Mouse (Mus musculus): ENCODE results near the gene Tkfc.
"Not testable (repeated sequence)": the region's sequence is repeated elsewhere in the genome, so short reads cannot be mapped to it uniquely, and the experiment has no call there.

Tkfc gene

DNA sequence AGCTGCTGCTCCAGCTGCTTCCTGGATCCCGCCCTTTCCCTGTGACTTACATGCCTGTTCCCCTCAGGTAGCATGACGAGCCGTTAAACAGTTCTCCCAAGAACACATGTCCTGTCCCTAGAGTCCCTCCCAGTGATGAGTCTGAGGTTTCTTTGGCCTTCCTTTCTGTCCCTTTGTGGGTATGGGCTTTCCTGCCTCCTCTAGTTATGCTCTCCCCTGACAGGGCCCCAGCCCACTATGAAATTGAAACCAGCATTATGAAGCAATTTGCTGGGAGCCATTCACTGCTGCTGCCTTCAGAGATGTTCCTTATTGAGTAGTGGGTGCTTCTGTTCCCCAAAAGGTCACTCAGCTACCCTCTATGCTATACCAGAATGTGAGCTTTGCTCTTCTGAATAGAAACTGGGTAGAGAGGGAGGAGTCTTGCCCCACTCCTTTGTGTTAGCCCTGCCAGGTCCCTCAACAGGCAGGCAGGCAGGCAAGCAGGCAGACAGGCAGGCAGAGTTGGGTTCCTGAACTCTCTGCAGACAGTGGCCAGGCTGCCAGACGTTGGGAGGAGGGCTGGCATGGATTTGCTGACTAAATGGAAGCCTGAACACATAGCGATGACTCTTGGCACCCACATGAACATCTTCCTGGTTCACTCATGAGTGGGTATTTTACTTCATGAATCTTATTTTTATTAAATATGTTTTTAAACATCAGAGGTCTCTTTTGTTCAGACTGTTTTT is 16.2 kb downstream of the Tkfc start:
- no peak for DNase-seq (ENCODE audit: low spot score in 2 of 2)

DNA sequence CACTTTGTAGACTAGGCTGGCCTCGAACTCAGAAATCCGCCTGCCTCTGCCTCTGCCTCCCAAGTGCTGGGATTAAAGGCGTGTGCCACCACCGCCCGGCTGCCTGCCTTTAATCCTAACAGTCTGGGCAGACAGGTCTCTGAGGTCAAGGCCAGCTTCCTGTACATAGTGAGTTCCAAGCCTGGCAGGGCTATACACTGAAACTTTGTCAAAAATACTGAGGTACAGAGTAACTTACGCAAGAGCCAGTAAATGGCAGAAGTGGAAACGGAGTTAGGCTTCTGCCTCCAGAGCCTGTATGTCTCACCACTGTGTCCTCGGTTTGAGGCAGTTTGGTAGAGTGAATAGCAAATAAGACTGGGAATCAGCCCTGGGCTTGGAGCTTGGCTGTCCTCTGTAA is 18.2 kb downstream of the Tkfc start:
- no peak for DNase-seq (ENCODE audit: low spot score in 2 of 2)

DNA sequence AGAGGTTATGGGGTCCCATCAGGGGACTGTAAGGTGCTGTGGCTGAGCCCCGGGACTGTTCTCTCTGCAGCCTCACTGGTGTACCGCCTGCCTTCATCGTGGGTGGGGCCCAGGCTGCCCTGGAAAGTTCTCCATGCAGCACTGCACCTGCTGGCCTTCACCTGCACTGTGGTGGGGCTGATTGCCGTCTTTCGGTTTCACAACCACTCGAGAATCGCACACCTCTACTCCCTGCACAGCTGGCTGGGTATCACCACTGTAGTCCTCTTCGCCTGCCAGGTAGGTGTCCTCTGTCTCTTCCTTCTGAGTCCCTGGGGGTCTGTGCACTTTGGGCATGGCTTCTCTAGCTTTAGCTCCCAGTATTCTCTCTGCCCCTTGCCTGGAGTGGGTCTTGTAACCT is 20.3 kb downstream of the Tkfc start:
- no peak for DNase-seq (ENCODE audit: low spot score in 2 of 2)

DNA sequence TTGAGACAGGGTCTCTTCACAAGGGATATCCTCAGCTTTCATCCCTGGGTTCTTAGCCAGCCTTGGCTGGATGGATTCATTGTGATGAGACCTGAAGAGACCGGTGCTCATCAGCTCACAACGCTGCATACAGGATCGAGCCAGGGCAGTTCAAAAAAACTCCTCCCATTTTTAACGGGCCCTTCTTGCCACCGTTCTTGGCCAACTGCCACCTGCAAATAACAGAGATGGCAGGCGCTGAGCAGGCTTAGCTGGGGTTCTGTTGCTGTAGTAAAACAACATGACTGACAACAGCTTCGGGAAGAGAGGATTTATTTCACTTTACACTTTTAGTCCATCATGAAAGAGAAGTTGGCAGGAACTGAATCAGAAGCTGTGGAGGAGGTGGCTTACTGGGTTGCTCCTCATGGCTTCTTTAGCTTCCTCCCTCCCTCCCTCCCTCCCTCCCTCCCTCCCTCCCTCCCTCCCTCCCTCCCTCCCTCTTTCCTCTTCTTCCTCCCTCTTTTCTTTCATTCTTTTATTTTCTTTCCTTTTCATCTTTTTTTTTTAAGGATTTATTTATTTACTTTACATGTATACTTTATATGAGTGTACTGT is 21.8 kb downstream of the Tkfc start:
- no peak for DNase-seq (ENCODE audit: low spot score in 2 of 2)

DNA sequence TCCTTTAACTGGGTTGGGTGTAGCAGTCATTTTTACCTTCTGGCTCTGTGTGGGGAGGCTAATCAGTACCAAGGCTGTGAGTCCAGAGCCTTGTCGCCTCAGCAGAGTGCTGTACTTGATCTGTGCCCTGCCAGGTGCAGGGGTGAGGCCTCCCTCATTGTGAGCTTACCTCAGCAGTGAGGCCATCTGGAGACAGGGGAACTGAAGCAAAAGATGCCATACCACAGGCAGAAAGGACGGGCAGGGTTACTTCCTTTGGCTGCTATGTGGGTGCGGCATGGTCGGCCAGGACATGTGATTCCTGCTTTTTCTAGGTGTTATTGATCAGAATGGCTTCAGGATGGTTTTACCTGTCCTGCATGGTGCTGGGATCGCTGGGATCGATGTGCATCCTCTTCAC is 23.5 kb downstream of the Tkfc start:
- DNase-seq (ENCODE audit: low spot score in 2 of 2): no peak

DNA sequence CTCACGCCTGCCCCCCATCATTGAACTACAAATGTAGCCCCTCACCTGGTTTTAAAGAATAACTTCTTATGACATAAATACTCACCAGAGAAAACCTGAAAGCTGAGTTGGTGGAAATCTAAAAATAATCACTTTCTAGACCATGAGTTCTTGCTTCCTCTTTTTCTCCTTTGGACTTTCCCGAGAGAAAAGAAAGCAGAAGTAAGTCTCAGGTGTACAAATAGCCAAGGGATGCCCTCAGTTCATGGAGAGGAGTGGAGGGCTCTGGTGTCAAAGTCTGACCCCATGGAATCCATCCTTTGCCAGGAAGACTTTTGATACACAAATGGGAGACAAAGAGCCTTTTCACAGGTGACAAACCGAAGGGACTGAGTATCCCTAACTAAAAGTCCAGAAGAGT is 24.7 kb downstream of the Tkfc start:
- DNase-seq (ENCODE audit: low spot score in 2 of 2): no peak

DNA sequence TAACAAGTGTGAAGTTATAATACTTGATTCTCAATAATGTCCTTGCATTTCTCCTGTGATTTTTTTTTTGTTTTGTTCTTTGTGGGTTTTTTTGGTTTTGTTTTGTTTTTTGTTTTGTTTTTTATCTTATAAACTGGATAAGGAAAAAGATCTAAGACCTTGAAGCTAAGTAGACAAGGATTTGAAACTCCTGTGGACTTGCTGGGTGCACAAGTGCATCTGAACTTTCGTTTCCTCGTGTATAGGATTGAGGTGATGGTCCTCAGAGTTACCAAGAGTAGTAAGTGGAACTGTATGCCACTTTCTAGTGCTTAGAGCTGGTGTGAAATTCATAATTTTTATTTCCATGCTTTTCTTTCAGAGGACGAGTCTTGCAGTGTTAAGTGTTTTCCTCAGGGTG is 25.4 kb downstream of the Tkfc start:
- DNase-seq (ENCODE audit: low spot score in 2 of 2): no peak

DNA sequence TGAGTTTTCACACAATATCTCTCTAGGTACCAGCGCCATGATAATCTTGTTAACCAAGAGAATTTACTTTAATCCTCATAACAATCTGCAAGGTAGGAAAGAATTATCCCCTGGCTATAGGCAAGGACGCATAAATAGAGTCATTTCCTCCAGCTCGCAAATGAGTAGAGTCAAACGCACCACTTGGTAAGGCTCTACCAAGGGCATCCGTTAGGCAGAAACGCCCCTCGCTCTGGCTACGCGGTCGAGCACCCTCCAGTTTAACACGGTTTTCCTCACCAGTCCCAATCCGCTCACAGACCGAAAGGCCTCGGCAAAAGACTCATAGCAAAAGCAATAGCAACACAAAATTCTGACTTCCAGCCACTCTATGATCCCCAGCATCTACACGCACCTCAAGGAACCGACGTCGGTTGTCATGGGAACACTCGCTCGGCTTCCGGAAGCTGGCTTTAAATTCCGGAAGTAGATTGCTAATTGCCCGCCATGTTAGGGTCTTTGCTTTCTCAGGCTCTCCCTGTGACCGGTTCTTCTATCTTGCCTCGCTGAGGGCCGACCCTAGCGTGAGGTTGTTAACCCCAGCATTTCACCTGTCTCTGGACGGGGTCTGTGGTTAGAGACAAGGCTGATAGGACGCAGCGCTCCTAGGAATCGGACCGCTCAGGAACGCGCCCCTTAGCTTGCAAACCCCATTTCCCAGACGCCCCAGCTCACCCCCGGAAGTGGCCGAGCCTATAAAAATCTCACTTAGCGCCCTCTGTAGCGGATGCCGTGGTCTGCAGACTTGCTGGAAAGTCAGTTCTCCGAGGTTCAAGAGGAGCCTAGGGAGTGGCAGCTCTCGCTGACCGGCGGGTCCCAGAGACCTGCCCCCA is 28.5 kb downstream of the Tkfc start, which contains the start of the genes Cyb561a3 and Tmem138:
Gene Cyb561a3 (plus strand): TSS at position 483 of the 872 bp plus-strand sequence.
Gene Tmem138 (minus strand): TSS at position 673 of the 872 bp plus-strand sequence.
- DNase-seq (ENCODE audit: low spot score in 2 of 2): peak; percentile 87 to 95

DNA sequence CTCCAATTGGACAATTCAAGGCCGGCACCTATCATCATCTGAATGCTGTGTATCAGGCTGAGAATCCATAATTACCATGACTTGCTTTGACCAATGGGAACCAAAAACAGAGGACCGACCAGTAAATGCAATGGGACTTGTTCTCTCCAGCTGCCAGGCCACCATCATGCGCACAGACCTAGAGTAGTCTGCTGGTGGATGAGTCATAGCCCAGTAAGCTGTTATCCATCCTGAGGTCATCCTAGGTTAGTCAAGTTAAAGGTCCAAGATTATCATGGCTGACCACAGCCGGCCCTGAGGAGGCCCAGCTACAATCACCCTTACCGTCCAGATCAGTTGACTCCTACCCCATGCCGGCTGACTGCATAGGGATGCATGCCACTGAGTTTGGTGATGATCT is 35.8 kb downstream of the Tkfc start:
- no peak for DNase-seq (ENCODE audit: low spot score in 2 of 2)

DNA sequence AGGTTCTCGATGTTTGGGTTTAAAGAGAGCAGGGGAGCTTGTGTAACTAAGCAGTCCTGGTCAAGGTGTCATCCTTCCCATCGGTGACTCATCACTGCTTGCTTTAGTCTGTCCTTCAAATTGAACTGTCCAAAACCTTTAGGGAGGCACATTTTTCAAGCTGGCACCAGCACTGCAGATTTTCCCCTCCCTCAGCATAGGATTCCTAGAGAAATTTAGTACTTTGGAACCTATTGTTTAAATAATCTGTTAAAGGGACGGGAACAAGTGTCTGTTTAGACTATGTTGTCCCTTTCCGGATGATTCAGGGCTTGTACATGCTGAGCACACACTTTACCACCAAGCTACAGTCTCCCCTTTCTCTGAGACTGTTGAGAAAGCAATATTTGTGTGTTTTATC is 40.2 kb downstream of the Tkfc start:
- no peak for DNase-seq (ENCODE audit: low spot score in 2 of 2)

DNA sequence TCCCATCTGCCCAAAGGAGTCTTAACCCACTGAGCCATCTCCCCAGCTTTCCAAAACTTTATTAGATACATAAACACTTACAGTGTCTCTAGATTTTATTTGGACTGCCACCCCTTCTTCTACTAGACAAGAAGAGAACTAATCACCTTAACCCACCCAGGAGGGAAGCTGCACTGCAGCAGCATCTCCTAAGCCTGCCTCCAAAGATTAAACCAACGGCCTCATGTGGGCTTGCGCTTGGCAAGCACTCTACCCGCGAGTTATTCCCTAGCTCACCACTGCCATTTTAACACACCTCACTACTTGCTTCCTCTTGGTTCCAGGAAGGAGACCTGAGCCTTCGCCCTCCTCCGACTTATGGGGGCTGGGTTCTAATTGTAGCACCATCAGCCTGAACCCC is 41.2 kb downstream of the Tkfc start:
- no peak for DNase-seq (ENCODE audit: low spot score in 2 of 2)

DNA sequence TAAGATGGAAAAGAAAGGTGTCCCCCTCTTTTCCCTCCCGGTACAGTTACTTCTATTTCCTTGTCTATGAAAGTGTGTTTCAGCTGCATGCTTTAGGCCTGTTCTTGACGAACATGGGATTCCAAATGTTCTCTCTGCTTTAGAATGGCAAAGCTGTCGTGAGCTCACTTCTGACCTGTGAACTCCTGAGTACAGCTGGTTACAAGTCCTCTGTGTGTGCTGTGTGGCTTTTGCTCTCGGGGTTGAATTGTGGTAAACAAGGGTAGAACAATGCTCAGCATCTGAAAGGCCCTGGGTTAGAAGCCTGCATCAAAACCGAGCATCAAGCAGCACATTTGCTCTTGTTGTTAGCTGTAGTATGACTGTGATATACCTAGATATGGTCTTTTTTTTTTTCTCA is 43.1 kb downstream of the Tkfc start:
- DNase-seq (ENCODE audit: low spot score in 2 of 2): no peak

DNA sequence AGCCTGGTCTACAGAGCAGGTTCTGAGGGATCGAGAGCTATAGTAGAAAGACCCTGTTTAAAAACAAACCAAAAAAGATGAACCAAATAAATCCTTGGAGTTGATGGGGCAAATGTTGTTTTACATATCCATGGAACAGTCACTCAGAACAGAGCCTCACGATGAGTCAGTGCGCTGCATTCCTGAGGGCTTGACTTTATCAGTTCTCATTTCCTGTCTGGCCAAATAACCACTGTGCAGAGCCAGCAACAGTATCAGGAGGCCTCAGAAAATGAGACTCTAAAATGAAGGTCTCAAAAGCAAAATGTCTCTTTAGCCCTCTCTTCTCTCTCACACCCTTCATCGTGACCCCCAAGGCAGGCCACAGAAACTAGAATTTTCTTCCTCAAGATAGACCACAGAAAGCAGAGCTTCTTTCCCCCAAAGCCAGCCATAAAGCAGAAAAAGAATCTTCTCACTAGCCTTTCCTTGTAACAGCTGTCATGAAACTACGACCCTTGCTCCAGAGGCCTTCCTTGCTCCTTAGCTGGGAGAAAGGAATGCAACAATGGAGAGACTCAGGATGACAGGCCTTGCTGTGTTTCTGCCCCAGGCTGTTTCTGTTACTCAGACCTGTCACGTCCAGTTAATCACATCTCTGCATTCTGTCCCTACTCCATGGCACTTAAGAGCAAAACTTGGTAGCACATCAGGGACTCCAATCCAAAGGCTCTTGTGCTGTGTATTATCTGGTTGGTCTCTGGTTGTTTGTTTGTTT is 43.7 kb downstream of the Tkfc start:
- DNase-seq (ENCODE audit: low spot score in 2 of 2): no peak

DNA sequence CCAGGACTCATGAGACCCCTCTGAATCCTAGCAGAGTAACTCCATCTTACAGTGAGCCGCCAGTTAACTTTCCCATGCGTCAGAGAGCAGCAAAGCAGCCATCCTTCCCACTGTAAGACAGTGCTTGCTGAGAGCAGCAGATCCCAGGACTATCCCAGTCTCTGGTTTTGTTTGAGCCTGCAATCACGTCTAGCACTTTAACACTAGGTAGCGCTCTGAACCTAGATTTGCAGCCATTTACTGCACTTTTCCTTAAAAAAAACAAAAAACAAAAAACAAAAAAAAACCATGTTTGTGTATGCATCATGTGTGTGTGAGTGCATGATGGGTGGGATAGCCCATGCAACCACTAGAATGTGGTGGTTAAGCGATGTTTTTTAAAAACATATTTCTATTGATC is 45.3 kb downstream of the Tkfc start:
- no peak for DNase-seq (ENCODE audit: low spot score in 2 of 2)

DNA sequence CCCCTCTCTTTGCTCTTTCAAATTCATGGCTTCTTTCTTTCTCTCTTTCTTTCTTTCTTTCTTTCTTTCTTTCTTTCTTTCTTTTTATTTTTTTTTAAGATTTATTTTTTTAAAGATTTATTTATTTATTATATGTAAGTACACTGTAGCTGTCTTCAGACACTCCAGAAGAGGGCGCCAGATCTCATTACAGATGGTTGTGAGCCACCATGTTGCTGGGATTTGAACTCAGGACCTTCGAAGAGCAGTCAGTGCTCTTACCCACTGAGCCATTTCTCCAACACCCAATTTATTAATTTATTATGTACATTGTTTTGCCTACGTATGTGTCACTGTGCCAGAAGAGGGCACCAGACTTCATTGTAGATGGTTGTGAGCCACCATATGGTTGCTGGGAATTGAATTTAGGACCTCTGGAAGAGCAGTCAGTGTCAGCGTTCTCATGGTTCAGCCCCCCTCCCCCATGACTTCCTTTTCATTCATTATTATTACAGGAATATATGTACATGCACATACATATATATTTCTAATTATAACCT is 47.5 kb downstream of the Tkfc start:
- not testable (repeated sequence) for DNase-seq (ENCODE audit: low spot score in 2 of 2)

DNA sequence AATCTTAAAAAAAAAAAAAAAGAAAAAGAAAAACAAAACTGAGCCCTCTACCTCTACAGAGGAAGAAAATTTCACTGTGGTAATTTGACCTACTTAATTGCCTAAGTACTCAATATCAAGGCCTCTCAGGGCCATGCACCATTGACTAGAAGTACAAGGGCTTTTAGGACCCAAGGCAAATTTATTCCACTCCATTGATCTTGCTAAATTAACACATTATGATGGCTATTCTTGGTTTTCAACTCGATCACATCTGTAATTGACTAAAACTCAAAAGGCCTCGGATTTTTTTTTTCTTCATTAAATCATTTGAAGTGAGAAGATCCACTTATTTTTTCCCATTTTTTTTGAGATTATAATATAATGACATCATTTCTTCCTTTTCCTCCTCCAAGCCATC is 48.0 kb downstream of the Tkfc start:
- no peak for DNase-seq (ENCODE audit: low spot score in 2 of 2)

DNA sequence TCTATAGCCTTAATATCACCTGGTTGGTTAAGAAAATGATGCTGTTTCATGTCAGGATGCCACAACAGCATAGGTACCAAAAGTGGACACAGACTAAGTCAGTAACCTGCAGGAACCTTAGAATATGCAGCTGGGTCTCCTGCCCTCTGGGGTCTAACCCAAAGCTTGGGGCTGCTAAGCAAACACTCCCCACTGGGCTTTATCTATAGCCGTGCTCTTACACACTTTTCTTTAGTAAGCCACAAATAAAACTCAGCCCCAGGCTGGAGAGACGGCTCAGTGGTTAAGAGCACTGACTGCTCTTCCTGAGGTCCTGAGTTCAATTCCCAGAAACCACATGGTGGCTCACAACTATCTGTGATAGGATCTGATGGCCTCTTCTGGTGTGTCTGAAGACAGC is 48.5 kb downstream of the Tkfc start:
- DNase-seq (ENCODE audit: low spot score in 2 of 2): no peak

DNA sequence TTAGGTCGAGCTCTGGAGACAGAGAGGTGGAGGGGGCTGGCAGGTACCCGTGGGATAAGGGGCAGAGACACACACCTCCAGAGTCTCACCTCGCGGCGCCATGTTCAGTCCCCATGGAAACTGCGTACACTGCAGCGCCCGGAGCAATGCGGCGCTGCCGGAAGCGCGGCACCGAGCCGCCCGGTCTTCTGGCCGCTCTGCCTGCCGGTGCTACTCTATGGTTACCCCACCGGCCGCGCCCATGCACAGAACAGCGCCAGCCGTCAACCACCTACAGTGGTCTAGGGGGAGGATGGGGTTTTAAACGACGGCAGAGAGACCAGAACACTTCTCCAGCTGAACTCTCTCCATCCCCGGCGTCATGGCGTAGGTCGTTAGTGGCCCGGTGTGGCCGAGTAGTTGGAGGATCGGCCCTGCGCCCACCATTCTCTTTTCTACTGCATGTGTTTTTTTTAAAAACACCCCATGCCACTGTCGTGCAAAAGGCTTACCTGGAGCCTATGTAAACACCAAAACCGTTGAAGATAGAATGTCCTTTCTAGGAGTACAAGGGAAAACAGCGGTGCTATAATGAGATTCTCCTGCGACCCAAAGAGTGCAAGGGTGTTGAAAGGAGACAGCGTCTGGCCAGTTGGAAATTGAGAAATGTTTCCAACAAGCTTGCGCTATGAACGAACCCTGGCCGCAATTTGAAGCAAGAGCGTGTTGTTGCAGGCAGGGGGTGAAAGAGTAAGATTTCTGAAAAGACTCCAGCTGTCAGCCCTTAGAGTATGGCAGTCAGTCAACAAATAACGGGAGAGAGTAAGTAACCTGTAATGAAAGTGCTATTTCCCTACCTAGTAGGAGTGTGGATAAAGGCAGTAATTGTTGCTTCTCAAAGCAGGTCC is 49.6 kb downstream of the Tkfc start, which contains the start of gene Tmem216:
Gene Tmem216 (minus strand): TSS at position 615 of the 887 bp plus-strand sequence.
- DNase-seq (ENCODE audit: low spot score in 2 of 2): peak; percentile 64 to 81

DNA sequence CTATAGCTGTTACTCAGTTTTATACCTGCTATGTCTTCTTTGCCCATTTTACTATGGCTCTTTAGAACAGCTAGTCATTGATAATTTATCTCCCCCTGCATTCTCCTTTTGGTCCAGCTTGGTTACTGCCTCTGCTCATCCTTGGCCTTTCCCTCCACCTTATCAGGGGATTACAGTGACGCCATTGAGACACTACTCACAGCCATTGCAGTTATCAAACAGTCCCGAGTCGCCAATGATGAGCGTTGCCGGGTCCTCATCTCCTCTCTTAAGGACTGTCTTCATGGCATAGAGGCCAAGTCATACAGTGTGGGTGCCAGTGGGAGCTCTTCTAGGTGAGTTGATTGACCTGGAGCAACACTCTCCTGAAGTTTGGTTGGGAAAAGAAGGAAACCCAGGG is 66.0 kb downstream of the Tkfc start:
- no peak for DNase-seq (ENCODE audit: low spot score in 2 of 2)
